Mouse (Mus musculus) thymus, adult 18-20 months (tissue): Measurements from ENCODE around the gene Hadha.

Experiments
- DNase-seq, 2 experiments: peaks; one replicate each; pipeline ENCODE4 v3.0.0; 2022; ENCODE audit warnings: mixed read lengths in 2 of 2

Gene Hadha

DNA sequence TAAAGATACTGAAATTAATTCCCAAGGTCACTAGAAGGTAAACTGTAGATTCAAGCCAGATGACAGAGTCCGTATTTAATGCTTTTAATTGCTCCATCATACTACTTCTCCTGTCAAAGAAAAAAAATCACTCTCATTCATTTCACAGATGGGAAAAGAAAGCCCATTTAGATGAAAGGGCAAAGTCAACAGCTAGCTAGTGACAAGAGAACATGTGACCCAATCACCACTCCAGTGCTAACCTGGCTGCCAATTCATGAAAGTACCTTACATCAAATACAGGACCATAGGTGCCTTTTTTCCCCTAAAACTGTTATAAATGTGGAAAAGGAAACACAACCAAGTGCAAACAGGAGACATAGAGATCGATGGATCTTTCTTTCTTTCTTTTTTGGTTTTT lies 1.7 kb downstream of the Hadha start:
- no peak for DNase-seq

DNA sequence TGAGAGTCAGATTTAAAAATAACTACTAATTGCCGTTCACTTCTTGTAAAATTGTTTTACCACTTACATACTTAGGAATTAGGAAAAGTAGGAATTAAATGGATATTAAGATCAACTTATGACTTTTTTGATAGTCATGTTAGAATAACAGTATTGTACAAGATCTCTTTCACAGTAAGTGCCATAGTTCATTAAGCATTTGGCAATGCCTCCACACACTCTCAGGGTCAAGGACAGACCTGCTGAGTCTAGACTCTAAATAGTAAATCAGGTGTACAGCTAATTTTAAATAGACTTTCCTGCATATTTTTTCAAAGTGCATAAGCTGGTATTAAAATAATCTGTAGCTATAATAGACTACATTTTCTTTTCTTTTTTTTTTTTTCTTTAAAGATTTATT lies 2.5 kb downstream of the Hadha start:
- DNase-seq = no peak

DNA sequence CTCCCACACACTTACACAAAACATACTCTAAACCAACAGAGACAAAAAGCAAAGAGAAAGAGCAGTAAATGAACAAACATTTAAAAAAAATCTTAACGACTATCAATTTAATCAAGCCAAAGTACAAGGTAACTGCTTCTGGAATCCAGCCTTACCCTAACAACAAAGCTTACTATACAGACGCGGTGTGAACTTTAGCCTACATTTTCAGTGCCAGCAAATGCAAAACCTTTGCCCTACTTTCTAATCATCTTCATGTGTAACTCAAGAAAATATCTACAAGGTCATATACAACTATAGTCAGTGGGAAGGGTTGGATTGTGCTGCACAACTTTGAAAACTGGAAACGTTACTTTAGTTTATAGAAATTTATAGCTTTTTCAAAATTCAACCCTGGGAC lies 3.0 kb downstream of the Hadha start:
- no peak for DNase-seq

DNA sequence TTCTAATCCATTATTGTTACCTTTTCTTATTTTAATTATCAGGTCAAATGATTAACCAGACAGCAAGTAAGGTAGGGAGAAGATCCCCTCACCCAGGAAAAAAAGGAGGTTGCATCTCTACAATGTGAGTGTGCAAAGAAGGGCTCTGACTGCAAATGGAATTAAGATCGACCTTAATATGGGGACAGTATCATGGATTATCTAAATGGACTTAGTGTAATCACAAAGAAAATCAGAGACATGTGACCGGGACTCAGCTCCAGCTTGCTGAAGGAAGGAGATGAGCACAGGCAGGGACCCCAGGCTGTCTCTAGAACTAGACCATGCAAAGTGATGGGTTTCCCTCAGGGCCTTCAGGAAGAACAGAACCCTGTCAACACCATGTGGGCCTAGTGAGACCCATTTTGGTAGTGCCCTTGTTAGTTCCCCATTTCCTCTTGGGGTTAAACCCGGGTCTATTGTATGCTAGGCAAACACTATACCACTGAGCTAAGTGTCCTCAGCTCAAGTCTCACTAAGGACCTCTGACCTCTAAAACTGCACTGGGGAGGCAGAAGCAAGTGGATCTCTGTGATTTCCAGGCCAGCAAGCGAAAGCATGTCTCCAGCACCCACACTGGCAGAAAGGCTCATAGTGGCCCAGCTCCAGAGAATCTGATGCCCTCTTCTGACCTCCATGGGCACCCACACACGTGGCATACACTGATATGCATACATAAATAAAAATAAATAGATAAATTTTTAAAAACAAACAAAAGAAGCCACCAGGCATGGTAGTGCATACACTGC lies 6.6 kb downstream of the Hadha start:
- no peak for DNase-seq

DNA sequence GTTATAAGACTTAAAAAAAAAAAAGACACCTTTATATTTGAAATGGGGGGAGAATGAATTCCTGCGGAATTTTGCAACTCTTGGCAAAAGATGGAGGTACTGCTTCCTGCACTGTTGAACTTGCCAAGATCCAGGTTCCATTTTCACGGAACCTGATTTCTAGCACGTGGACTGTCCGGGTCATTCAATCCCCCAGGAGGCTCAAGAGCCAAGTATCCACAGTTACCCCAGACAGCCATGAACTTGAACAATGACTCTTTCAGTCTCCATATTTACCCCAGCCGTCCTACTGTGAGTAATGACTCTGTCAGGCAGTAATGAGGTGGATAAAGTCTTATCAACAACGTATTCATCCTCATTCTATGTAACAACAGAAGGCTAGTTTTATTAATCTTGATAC lies 8.4 kb downstream of the Hadha start:
- no peak for DNase-seq

DNA sequence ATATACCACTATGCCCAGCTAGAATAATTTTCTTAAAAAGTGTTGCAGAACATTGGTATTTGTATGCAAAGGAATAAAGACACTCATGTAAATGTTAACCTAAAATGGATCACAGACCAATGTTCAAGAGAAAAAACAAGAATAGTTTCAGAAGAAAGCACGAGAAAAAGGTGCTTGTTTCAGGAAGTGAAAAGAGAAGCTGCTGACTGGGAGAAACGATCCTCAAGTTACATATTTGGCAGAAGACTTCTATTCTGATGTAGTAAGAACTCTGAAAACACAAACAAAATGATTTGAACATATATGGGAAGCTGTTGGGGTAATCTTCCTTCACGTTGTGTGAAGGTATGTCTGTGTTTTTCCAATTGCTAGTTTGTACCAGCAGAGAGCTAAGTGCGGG lies 16.8 kb downstream of the Hadha start:
- DNase-seq = no peak

DNA sequence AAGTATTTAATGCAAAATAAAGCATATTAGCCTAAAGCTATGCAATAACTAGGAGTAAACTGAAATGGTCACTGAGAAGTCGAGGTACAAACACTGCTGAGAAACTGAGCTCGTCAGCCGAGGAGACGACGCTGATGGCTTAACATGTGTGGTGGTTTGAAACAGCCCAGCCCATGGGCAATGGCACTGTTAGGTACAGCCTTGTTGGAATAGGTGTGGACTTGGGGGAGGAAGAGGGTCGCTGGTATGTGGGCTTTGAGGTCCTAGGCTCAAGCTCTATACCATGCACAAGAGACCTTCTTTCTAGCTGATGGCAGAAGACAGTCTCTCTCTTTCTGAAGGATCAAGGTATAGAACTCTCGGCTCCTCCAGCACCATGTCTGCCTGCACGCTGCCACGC lies 17.7 kb downstream of the Hadha start:
- no peak for DNase-seq

DNA sequence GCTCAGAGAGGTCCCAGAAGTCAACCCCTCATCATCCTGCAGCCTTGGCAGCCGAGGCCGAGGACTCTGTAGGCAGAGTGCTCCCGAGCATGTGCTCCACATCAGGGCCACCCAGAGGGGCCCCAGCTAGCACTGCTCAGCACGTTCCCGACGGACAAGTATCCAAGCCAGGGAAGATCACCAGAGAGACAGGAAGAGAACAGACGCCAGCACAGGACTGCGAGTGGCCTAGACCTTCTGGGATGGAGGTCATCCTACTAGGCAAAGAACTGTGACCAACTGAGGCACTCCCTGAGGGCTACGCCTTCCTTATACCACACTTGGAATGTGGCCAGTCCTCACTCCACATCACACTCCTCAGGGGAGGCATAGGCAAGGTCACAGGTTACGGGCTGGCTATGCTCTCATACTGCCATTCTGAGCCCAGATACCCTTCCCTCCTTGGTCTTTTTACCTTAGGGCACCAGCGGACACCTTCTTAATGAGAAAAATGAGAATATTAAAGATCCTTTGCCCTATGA lies 19.2 kb downstream of the Hadha start:
- no peak for DNase-seq

DNA sequence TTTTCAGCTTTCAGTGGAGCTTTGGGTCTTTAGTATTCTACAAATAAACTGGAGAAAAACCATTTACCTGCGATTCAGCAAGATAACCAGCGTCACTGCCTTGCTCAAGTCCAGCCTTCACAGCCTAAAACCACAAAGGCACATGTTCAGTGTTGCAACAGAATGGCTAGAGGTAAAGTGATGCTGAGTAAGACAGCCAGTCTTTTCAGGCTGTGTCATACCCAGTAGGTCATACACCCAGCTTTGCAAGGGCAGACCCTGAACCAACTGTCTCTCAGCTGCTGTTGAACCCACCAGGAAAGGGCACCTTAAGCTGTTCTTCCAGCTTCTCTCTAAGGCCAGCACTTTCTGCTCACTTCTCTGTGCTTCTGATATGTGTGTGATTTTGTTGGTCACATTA lies 22.8 kb downstream of the Hadha start:
- no peak for DNase-seq

DNA sequence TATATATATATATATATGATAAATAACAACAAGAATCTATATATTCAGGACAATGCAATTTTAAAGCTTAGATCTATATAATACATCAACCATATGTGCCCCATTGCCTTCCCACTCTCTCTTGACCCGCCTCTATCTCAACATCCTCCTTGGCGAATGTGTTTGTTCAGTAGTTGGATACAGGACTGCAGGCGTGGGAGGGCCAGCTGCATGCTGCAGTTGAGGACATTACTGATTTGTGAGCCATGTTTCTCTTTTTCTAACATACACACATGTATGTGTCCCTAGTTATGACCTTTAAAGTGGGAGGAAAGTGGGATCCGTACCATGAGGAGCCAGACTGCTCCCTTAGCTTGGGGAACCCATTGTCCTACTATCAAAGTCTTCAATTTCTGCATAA lies 23.7 kb downstream of the Hadha start:
- no peak for DNase-seq

DNA sequence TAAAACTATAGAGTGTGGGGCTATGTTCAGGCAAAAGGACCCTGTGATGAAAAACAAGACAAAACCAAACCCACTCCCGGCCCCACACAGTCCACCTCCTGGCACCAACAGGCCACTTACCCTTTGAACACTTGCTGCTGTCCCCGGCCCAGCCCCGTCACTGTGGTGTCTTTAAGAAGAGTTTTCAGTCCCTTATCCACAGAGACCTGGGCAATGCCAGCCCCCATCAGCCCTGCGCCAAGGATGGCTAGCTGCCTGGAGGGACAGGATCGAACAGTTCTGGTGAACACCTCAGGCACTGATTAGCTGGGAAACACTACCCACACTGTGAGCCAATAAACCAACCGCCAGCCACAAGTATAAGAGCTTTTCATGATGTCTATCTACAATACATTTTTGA lies 26.3 kb downstream of the Hadha start:
- DNase-seq = no peak

DNA sequence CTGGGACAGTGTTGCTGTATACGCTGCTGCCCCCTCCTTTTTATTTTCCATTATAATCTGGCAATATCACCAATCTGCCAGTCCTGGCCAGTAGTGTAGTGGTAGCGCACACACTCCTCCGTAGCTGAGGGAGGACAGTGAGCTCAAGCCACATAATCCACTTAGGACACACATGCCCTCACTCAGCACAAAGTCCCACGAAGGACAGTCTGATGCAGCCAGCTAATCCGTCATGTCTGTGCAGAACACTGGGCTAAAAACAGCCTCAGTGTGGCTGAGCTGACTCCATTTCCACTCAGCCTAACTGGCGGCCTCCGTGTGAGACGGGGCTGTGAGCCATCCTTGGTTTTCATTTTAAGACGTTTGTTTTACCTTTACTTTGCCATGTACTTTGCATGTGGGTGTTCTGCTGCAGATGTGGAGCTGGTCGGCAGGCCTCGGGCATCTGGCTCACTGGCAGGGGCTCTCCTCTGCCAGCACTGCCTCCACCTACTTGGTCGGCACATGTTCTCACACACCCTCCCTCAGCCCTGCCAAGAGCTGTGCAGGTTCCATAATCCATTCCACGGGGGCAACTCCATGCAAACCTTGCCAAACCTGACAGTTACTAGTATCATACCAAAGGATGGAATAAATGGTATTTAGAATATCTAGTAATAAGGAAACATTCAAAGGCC lies 26.9 kb downstream of the Hadha start:
- no peak for DNase-seq

DNA sequence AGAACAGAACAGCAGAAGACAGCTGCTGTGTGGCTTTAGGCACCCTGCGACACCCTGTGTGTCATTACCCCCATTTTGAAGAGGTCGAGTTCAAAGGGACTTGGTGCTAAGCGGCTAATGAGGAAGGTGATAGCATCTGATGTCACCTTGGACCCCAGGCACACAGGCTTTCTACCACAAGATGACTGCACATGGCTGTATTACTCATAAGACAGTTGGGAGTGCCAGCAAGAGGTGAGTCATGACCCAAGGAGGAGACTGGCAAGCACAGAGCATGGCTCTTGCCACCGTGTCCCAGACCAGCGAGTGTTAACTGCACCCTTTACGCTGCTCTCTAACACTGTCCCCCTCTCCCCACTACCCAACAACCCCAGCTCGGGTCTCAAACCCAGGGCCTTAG lies 28.2 kb downstream of the Hadha start:
- DNase-seq = no peak

DNA sequence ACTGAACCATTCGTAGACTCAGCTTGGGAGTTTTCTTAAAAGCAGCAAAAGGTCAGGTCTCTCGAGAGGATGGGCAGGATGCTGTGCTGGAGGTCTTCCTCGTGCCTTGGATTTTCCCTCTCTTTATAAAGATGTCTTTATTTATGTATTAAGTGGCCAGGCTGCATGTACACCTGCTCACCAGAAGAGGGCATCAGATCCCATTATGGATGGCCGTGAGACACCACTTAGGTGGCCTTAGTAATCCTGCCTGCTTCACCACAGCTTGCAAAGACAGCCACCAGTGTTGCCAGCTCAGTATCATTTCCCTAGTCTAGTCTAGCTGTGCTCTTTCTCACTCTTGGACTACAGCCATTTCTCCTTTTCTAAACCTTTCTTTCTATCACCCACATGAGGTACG lies 29.4 kb downstream of the Hadha start:
- no peak for DNase-seq

DNA sequence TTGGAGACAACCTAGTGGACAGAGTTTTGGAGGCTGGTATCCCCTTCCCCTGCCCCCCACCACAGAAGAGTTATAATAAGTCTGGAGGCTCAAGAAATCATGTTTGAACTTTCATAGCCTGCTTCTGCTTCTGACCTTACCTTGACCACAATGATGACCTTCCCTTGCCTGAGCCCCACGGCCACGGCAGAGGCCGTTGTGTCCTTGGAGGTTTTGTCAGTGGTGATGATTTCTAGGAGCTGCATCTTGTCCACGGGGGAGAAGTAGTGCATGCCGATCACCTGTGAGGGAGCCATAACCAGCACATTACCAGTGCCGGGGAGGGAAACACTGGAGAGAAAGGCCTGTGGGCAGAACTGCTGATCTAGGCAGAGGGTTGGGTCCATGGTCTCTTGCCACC lies 32.5 kb downstream of the Hadha start:
- no peak for DNase-seq

DNA sequence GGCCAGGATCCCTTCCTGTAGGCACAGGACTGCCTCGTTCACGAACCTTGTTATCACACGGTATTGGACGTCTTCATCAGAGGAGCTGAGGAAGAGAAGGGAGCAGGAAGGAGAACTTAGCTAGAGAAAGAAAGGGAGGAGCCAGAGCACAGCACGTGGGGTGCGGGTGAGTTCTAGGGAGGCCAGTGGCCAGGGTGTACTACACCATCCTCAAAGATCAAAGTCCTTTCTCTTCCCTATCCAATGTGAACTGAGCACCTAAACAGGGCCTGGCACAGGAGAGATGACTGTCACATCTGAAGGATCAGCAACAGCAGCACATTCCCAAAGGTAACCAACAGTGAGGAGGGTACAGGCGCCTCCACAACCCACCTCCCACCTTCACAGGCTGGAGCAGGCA lies 34.9 kb downstream of the Hadha start:
- no peak for DNase-seq

DNA sequence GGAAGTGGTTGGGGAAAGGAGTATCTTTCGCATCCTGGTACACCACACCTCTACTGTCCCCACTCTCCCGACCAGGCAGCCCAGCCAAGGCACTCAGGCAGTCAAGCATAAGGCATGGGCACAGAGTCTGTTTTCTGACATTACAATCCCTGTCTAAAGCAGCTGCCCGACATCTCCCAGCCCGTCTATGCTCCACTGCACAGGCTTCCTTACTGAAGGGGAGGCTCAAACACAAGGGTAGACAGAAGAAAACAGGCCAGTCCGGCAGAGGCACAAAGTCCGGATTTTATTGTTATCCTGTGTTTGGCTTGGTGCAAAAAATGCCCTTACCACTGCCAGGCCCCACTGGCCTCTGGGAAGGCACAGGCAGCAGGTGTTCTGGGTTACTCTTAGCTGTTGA lies 35.8 kb downstream of the Hadha start:
- DNase-seq = no peak

DNA sequence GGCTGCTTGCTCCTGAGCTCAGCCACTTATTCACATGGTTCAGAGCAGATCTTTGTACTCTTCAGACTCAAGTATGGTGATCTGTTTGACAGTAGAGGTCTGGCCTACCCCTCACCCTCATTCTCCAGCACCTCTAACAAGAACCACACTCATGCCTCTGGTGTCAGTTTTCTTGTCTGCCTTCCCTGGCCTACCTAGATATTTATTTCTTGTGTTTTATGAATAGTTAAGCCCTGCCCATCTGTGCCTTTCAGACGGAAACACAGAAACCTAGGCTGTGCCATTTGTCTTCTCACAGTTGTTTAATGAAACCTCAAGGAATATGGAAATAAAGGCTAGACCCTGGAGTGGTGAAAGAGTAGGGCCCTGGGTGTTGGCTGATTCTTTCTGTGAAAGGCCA lies 36.9 kb downstream of the Hadha start:
- DNase-seq = no peak

DNA sequence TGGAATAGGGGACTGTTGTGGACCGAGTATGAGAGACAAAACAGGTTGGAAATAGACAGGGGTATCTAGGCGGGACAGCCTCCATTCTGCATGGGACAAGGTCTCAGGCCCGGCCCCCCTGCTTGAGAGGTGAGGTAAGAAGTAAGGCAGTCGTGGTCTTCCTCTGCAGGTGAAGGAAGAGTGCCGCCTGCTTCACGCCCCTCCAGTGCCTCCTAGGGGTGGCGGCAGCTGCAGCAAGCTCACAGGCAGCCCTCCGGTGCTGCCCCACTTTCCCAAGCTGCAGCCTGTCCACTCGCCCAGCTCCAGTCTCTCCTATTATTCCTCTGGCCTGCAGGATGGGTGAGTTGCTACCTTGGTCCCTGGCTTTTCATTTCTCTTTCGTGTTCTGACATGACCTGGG lies 39.2 kb downstream of the Hadha start:
- no peak for DNase-seq

DNA sequence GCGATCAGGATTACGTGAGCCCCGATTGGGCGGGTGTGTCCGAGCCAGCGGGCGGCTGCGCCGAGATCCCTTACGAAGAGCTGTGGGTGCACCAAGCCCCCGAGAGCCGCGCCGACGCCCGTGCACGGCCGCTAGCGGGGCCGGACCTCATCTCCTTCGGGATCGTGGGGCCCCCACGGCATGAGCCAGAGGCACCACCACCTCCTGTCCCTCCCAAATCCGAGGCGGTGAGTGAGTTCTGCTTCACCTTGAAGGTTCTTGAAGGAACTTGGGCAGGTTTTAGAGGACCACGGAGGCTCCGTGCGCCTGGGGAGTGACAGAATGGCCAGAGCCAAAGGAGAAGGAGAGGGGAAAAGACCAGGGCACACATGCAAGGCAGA lies 40.2 kb downstream of the Hadha start:
- DNase-seq = no peak

DNA sequence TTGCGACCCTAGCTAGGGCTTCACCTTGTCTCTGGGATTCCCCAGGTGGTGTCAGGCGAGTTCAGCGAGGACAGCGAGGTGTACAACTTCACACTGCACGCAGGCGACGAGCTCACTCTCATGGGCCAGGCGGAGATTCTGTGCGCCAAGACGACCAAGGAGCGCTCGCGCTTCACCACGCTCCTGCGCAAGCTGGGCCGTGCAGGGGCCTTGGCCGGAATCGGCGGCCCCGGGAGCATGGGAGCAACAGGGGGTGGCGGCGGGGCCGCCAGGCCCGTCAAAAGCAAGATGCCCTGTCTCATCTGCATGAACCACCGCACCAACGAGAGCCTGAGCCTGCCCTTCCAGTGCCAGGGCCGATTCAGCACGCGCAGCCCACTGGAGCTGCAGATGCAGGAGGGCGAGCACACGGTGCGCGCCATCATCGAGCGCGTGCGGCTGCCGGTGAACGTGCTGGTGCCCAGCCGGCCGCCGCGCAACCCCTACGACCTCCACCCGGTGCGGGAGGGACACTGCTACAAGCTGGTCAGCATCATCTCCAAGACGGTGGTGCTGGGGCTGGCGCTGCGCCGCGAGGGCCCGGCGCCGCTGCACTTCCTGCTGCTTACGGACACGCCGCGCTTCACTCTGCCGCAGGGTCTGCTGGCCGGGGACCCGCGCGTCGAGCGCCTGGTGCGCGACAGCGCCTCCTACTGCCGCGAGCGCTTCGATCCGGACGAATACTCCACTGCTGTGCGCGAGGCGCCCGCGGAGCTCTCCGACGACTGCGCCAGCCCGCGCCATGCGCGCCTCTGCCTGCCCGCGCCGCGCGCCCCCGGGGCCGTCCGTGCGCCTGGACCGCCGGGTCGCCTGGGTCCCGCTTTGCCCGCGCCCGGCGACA lies 40.8 kb downstream of the Hadha start:
- peak; percentile 57 to 68 for DNase-seq

DNA sequence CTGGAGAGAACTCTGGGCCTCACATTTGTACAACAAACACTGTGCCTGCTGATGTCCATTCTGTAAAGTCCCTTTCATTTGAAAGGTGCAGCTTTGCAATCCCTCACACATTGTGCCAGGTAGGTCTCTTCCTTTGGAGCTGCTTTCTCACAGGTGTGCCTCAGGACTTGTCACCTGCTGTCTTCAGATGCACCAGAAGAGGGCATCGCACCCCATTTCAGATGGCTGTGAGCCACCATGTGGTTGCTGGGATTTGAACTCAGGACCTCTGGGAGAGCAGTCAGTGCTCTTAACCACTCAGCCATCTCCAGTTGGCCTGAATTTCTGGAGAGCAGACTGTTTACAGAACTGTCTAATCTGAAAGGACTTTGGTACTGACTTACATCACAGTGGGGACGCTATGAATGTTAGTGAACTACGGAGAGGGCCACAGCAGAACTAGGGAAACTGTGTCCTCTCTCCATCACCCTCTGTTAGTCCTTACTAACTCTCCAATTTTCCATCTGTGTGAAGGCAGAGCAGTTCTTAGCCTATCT lies 42.4 kb downstream of the Hadha start:
- DNase-seq = no peak

DNA sequence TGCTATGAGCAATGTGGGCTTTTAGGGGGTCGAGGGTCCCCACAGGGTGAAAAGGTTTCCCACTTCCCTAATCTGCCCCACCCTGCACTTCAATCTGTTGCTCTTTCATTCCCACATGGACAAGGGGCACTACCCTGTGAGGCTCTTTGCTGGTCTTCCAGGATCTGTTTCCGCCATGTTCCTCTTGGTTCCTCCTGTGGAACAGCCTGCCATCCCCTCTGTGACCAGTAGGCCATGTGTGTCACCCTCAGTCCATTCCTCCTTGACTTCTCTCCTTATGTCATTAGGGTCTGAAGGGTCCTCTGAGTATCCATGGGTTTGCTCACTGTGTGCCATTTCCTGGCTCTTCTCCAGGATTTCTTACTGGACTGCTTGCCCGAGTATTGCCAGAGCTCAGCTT lies 43.2 kb downstream of the Hadha start:
- DNase-seq = no peak
